Mouse (Mus musculus): Measurements from ENCODE around the gene Mettl22. TPM values are rescaled to one million over a fixed set of nuclear protein-coding genes. Genes with fewer than 3 reads are reported as not detected.

Mettl22 gene
- polyA plus RNA-seq, 1 experiment: 10.3 TPM

DNA sequence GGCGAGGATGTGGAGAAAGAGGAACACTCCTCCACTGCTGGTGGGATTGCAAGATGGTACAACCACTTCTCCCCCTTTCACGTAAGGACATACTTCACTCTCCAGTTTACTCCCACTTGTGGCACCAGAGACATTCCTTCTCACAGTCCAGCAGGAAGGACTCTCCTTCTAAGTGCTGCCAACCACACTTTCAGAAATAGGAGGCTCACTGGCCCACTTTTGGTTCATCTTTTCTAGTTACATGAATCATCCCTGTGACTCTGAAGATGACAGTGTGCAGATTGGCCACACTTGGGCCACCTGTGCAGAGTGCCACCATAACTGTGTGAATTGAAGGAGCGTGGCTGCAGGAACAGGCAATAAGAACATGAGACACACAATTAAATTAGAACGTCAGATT is 41.1 kb upstream of the Mettl22 start:
- 84% methylated on average over 4 of the region's 4 CpGs for WGBS
- no peak overlapping the region for H3K27ac ChIP-seq (ENCODE audit: insufficient read depth, low read depth, low read length)
- no peaks in the 10 kb centered on the region for H3K4me1 ChIP-seq (ENCODE audit: control insufficient read depth, insufficient read depth, insufficient read length, low read length)
- H3K4me3 ChIP-seq (ENCODE audit: low read depth, low read length): no peak overlapping the region
- H3K36me3 ChIP-seq (ENCODE audit: control insufficient read depth, insufficient read depth, low read length): no peaks in the 10 kb centered on the region
- no peak for TF ChIP-seq POLR2A (IDR thresholded peaks at IDR 0.05; ENCODE audit: low read depth, low read length)
- TF ChIP-seq CTCF (IDR thresholded peaks at IDR 0.05; ENCODE audit: extremely low read depth, insufficient read length, insufficient replicate concordance, low read depth, low read length): no peak
- H3K27me3 ChIP-seq (ENCODE audit: control insufficient read depth, insufficient read depth, low read length): 0 out of 2 replicates have a peak, but pooled peaks cover 5% of the 10 kb centered on the region

DNA sequence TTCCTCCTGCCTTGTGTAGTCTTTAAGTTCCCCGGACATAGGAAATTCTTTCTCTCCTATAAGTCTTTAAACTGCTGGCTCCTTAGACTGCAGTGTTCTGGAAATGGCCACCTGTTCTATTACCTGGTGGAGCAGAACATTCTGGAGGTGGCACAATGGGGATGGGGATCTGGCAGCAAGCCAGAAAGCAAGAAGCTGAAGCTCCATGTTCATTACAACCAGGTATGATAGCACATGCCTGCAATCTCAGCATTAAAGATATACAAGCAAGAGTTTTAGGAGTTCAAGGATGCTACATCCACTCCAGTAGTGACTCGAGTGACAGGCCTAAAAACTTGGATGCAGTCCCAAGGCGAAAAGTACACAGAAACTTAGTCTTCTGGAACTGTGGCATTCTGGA is 38.0 kb upstream of the Mettl22 start:
- WGBS: 73% methylated on average over 3 of the region's 3 CpGs
- H3K36me3 ChIP-seq (ENCODE audit: control insufficient read depth, insufficient read depth, low read length): no peaks in the 10 kb centered on the region
- TF ChIP-seq POLR2A (IDR thresholded peaks at IDR 0.05; ENCODE audit: low read depth, low read length) (no peak), CTCF (IDR thresholded peaks at IDR 0.05; ENCODE audit: extremely low read depth, insufficient read length, insufficient replicate concordance, low read depth, low read length) (no peak)
- no peak overlapping the region for H3K4me3 ChIP-seq (ENCODE audit: low read depth, low read length)
- H3K4me1 ChIP-seq (ENCODE audit: control insufficient read depth, insufficient read depth, insufficient read length, low read length): no peaks in the 10 kb centered on the region
- H3K27me3 ChIP-seq (ENCODE audit: control insufficient read depth, insufficient read depth, low read length): no peaks in the 10 kb centered on the region
- H3K27ac ChIP-seq (ENCODE audit: insufficient read depth, low read depth, low read length): no peak overlapping the region

- Histone ChIP-seq H3K27me3 (ENCODE audit: control insufficient read depth, insufficient read depth, low read length) (no peaks in the 10 kb centered on the region), H3K27ac (ENCODE audit: insufficient read depth, low read depth, low read length) (no peak overlapping the region), H3K36me3 (ENCODE audit: control insufficient read depth, insufficient read depth, low read length) (no peaks in the 10 kb centered on the region), H3K4me1 (ENCODE audit: control insufficient read depth, insufficient read depth, insufficient read length, low read length) (no peaks in the 10 kb centered on the region), H3K4me3 (ENCODE audit: low read depth, low read length) (no peak overlapping the region)
- 76% methylated on average over 7 of the region's 7 CpGs for WGBS
- TF ChIP-seq CTCF (IDR thresholded peaks at IDR 0.05; ENCODE audit: extremely low read depth, insufficient read length, insufficient replicate concordance, low read depth, low read length): no peak
- no peak for TF ChIP-seq POLR2A (IDR thresholded peaks at IDR 0.05; ENCODE audit: low read depth, low read length)
Observed at GRCm38 (mm10) chr16:8444911-8445310, 25.7 kb upstream of the Mettl22 start.

DNA sequence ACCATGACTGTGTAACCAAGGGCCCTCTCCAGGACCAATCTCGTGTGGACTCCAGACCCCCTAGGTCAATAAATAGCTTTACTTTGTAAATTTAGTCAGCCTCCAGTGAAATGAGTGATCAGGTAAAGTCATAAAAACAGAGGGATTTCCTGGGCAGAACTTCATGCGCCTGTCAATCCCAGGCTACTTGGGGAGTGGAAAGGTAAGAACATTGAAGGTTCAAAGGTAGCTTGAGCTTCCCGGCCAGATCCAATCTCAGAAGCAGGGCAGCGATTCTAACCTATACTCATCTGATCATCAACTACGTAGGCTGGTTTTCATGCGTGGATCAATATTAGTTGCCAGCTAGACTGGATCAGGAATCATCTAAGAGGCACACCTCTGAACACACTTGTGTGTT is 24.3 kb upstream of the Mettl22 start:
- H3K27me3 ChIP-seq (ENCODE audit: control insufficient read depth, insufficient read depth, low read length): no peaks in the 10 kb centered on the region
- WGBS: 36% methylated on average over 6 of the region's 6 CpGs
- no peaks in the 10 kb centered on the region for H3K36me3 ChIP-seq (ENCODE audit: control insufficient read depth, insufficient read depth, low read length)
- no peak overlapping the region for H3K4me3 ChIP-seq (ENCODE audit: low read depth, low read length)
- H3K4me1 ChIP-seq (ENCODE audit: control insufficient read depth, insufficient read depth, insufficient read length, low read length): no peaks in the 10 kb centered on the region
- no peak for TF ChIP-seq CTCF (IDR thresholded peaks at IDR 0.05; ENCODE audit: extremely low read depth, insufficient read length, insufficient replicate concordance, low read depth, low read length)
- TF ChIP-seq POLR2A (IDR thresholded peaks at IDR 0.05; ENCODE audit: low read depth, low read length): no peak
- H3K27ac ChIP-seq (ENCODE audit: insufficient read depth, low read depth, low read length): no peak overlapping the region

DNA sequence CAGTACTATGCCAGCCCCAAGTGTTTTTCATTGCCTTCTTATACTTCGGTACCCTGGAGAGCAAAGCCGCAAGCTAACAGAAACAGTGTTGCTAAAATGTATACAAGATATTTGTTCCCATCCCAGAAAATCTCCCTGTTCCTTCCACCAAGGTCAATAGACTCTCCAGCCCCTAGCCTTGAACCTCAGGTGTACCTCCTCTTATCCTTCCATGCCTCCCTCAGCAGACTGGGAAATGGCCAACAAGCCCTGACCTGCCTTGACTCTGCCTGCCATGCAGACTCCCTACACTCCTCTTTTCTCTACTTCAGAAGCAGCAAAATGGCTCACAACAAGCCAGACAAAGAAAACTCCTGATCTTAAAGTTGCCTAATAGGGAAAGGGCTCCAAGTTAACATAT is 17.3 kb upstream of the Mettl22 start:
- 100% methylated on average over 2 of the region's 2 CpGs for WGBS
- Histone ChIP-seq H3K27ac (ENCODE audit: insufficient read depth, low read depth, low read length) (no peak overlapping the region), H3K4me1 (ENCODE audit: control insufficient read depth, insufficient read depth, insufficient read length, low read length) (no peaks in the 10 kb centered on the region), H3K4me3 (ENCODE audit: low read depth, low read length) (no peak overlapping the region), H3K27me3 (ENCODE audit: control insufficient read depth, insufficient read depth, low read length) (peaks cover 3% of the 10 kb centered on the region; the same call in 1 of the 2 replicates), H3K36me3 (ENCODE audit: control insufficient read depth, insufficient read depth, low read length) (no peaks in the 10 kb centered on the region)
- TF ChIP-seq CTCF (IDR thresholded peaks at IDR 0.05; ENCODE audit: extremely low read depth, insufficient read length, insufficient replicate concordance, low read depth, low read length): no peak
- no peak for TF ChIP-seq POLR2A (IDR thresholded peaks at IDR 0.05; ENCODE audit: low read depth, low read length)

DNA sequence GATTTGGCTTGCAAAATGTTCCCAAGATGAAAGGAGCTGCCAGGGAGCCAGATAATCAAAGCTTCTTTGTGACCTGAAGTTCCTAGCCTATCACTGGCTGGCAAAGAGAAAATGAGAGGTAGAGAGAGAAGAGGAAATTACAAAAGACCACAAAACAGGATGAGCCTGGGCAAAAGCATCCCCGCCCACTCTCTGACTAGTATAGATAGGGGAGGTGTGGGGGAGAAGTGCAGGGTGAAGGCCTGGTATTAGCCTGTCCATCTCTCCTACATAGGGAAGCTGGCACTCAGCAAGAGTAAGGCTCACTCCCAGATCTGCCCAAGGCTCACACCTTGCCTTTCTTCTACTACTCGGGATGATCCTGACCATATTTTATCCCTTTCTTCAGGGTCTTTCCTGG is 15.4 kb upstream of the Mettl22 start:
- Histone ChIP-seq H3K36me3 (ENCODE audit: control insufficient read depth, insufficient read depth, low read length) (no peaks in the 10 kb centered on the region), H3K4me3 (ENCODE audit: low read depth, low read length) (no peak overlapping the region), H3K27ac (ENCODE audit: insufficient read depth, low read depth, low read length) (no peak overlapping the region), H3K4me1 (ENCODE audit: control insufficient read depth, insufficient read depth, insufficient read length, low read length) (no peaks in the 10 kb centered on the region), H3K27me3 (ENCODE audit: control insufficient read depth, insufficient read depth, low read length) (peaks cover 3% of the 10 kb centered on the region; the same call in 1 of the 2 replicates)
- 45% methylated on average over 2 of the region's 2 CpGs for WGBS
- TF ChIP-seq CTCF (IDR thresholded peaks at IDR 0.05; ENCODE audit: extremely low read depth, insufficient read length, insufficient replicate concordance, low read depth, low read length): no peak
- TF ChIP-seq POLR2A (IDR thresholded peaks at IDR 0.05; ENCODE audit: low read depth, low read length): no peak

DNA sequence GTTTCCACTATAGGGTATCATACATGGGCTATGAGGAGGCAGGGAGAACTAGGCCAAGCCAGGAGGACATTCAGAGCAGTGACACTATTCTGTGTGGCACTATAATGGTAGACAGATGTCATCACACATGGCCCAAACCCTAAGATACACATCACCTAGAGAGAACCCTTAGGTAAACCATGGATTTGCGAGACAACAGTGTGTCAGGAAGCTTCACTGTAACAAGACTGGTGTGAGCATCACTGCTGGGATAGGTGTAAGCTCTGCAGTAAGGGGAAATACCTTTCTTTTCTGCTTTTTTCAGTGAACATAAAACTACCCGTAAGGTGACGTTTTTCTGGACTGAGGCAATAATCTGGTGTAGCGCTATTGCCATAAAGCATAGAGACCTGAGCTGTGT is 12.2 kb upstream of the Mettl22 start:
- H3K4me1 ChIP-seq (ENCODE audit: control insufficient read depth, insufficient read depth, insufficient read length, low read length): no peaks in the 10 kb centered on the region
- 93% methylated on average over 4 of the region's 4 CpGs for WGBS
- H3K27ac ChIP-seq (ENCODE audit: insufficient read depth, low read depth, low read length): no peak overlapping the region
- H3K4me3 ChIP-seq (ENCODE audit: low read depth, low read length): no peak overlapping the region
- H3K27me3 ChIP-seq (ENCODE audit: control insufficient read depth, insufficient read depth, low read length): no peaks in the 10 kb centered on the region
- no peak for TF ChIP-seq CTCF (IDR thresholded peaks at IDR 0.05; ENCODE audit: extremely low read depth, insufficient read length, insufficient replicate concordance, low read depth, low read length)
- no peaks in the 10 kb centered on the region for H3K36me3 ChIP-seq (ENCODE audit: control insufficient read depth, insufficient read depth, low read length)

DNA sequence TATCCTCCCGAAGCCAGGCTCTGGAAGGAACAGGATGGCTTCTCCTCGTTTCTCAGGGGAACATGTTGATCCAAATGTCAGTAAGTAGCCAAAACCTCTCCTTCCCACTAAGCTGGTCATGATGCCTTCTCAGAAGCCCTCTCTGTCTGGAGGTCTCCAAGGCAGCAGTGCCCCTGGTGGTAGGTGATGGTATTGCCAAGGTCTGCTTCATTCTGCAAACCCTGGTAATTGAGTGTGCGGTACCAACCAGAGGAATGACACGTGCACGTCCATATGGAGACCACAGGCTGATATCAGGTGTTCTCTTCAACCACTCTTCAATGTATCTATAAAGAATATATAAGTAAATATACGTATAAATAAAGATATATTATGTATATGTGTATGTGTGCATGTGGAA is 11.5 kb upstream of the Mettl22 start:
- peak; percentile 88; the same call in 1 of the 2 replicates for TF ChIP-seq CTCF (IDR thresholded peaks at IDR 0.05; ENCODE audit: extremely low read depth, insufficient read length, insufficient replicate concordance, low read depth, low read length)
- TF ChIP-seq POLR2A (IDR thresholded peaks at IDR 0.05; ENCODE audit: low read depth, low read length): no peak
- Histone ChIP-seq H3K4me3 (ENCODE audit: low read depth, low read length) (no peak overlapping the region), H3K27ac (ENCODE audit: insufficient read depth, low read depth, low read length) (no peak overlapping the region), H3K36me3 (ENCODE audit: control insufficient read depth, insufficient read depth, low read length) (no peaks in the 10 kb centered on the region), H3K27me3 (ENCODE audit: control insufficient read depth, insufficient read depth, low read length) (no peaks in the 10 kb centered on the region), H3K4me1 (ENCODE audit: control insufficient read depth, insufficient read depth, insufficient read length, low read length) (no peaks in the 10 kb centered on the region)
- whole genome bisulfite sequencing: 22% methylated on average over 6 of the region's 6 CpGs
